Mouse (Mus musculus): ENCODE measurements around the gene Dlx2. TPM values are rescaled to one million over a fixed set of nuclear protein-coding genes. Genes with fewer than 3 reads are reported as not detected.

Dlx2 gene
- not detected for total RNA-seq (2021)
- long read RNA-seq, experiment 1: 0 reads
- long read RNA-seq, experiment 2: 0 reads

DNA sequence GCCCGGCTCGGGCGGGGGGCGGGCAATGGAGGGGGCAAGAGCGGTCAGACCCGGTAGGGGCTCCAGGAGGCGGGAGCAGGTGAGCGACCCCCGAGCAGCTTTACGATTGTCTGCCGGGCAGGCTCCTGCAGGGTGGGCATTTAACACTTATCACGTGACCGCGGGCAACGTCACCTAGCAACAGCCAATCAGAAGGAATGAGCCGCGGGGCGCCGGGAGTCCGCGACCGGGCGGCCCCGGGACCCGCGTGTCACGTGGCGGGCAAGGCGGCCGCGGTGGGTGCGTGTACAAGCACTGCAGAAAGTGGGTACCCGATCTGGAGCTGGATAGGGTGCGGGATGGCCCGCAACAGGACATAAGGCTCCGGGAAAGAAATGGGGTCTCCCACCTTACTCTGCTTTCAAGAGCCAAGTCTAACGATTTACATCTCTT lies at the start of gene Dlx2:
TSS of gene Dlx2 (minus strand) at position 115 of the 432 bp plus-strand sequence.
- no peak for TF ChIP-seq CTCF (IDR thresholded peaks at IDR 0.05)
- intact Hi-C loops (cut with DNase I): loop anchor here (2.0 to 10.0 kb wide), 3 partner anchors 296 to 842 kb away; no protein-coding TSS in a partner anchor
- no peak for DNase-seq
- peak within 1 kb of the TSS; percentile 69 for H3K4me3 ChIP-seq
- no peak within 1 kb of the TSS for H3K27ac ChIP-seq

GRCm38 (mm10) chr2:71594466-71594865 lies 47.9 kb upstream of the Dlx2 start:
- DNase-seq: peak; percentile 38
- intact Hi-C loops (cut with DNase I): no loop called here
- TF ChIP-seq CTCF (IDR thresholded peaks at IDR 0.05): no peak
- no peak overlapping the region for H3K4me3 ChIP-seq
- H3K27ac ChIP-seq: no peak overlapping the region

- Histone ChIP-seq H3K4me3 (no peak overlapping the region), H3K27ac (no peak overlapping the region)
- no peak for DNase-seq
- intact Hi-C loops (cut with DNase I): no loop called here
- no peak for TF ChIP-seq CTCF (IDR thresholded peaks at IDR 0.05)
Observed at GRCm38 (mm10) chr2:71589114-71589513, 42.6 kb upstream of the Dlx2 start.

DNA sequence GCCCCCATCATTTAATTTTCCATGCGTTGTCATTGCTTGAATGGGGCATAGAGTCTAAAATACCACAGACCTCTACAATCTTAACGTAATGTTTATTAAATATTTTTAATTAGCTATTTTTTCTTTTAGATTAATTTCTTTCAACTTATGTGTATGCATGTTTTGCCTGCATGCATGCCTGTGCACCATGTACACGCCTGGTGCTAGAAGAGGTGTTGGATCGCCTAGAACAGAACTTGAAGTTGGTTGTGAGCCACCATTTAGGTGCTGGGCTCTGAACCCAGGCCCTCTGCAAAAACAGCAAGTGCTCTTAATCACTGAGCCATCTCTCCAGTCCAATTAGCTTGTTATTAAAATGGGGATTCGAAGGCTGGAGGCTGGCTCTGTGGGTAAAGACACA lies 34.9 kb upstream of the Dlx2 start:
- no peak for DNase-seq
- intact Hi-C loops (cut with DNase I): loop anchor here (1.0 kb wide), 1 partner anchor 236 kb away; no protein-coding TSS in a partner anchor
- H3K27ac ChIP-seq: no peak overlapping the region
- TF ChIP-seq CTCF (IDR thresholded peaks at IDR 0.05): no peak
- H3K4me3 ChIP-seq: peak overlapping the region; percentile 65

DNA sequence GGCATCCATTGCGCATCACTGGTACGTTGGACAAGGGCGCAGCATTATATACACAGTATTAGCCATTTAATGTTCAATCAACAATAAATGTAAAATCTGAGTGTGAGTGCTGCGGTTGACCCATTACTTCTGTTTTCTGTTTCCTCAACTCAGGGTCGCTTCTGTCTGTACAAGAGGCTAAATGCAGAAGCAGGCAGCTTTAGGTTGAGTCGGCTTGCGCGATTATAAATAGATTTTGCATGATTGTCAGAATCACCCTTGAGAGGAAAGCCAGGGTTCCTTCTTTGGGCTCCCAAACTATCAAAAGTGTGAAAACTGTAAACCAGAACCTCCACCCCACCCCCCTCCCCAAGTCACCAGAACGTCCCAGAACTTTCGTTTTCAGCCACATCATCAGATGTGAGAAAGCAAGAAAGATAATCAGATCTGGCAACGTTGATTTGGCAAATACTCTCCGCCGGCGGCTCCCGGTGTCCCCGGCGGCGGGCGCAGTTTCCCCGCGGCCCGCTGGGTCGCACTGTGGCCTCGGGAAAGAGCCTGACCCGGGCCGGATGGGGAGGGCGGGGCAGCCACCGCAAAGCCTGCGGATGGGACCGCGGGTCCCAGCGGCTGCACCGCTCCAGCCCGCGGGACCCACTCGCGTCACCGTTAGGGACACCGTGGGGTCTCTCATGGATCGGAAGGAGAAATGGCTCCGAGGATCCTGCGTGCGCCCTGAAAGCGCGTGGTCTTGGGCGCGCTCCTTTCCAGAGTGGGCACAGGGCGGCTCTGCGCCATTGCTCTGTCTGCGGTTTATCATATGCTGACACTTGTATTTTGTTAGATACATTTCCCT lies 34.3 kb upstream of the Dlx2 start:
- intact Hi-C loops (cut with DNase I): loop anchor here (1.0 kb wide), 1 partner anchor 236 kb away; no protein-coding TSS in a partner anchor
- Histone ChIP-seq H3K27ac (no peak overlapping the region), H3K4me3 (peak overlapping the region; percentile 65)
- peak; percentile 72 for TF ChIP-seq CTCF (IDR thresholded peaks at IDR 0.05)
- DNase-seq: peak; percentile 79

DNA sequence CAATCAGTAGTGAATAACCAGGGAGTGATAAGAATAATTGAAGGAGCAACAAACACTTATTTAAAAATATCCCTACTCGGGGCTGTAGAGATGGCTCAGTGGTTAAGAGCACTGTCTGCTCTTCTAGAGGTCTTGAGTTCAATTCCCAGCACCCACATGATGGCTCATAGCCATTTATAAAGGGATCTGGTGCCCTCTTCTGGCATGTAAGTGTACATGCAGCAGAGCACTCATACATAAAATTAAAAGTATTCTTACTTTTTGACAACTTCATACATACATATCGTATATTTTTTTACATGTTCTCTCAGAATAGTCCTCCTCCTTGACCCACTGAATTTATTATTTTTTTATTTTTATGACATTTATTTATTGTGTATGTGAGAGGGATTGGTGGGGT lies 30.5 kb upstream of the Dlx2 start:
- intact Hi-C loops (cut with DNase I): no loop called here
- DNase-seq: no peak
- no peak for TF ChIP-seq CTCF (IDR thresholded peaks at IDR 0.05)
- Histone ChIP-seq H3K4me3 (no peak overlapping the region), H3K27ac (no peak overlapping the region)

DNA sequence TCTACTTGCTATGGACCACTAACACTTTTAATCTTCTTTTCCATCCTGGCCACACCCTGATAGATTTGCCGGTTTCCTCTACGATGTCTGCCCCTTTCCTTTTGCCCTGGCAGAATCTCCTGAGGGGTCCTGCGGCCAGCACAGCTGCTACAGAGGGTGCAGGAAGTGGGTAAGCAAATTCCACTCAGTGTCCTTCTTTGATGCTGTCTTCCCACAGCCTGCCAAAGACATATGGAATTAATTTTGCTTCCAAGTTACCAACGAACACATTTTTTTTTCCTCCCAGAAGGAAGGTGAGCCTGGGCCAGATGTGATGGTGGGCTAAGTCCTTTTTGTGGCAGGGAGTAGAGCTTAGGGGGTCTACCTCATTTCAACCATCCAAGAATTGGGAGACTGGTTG lies 27.2 kb upstream of the Dlx2 start:
- no peak for DNase-seq
- Histone ChIP-seq H3K4me3 (no peak overlapping the region), H3K27ac (no peak overlapping the region)
- intact Hi-C loops (cut with DNase I): no loop called here
- no peak for TF ChIP-seq CTCF (IDR thresholded peaks at IDR 0.05)

DNA sequence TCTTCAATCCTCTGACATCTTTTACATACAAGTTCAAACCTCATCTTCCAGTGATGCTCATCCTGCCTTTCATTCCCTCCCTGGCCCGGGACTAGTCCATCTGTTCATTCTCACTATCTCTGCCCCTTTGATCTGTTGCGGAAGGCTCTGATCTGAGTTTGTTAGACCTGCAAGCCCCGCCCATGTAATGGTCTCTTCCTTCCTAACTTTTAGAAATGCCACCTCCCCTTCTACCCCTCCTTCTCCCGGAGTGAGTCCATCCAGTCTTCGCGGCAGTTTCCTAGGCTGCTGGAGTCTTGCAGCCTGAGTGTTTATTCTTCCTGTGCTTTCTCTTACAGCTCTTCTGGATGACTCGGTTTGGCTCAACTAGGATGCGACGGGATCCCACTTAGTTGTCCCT lies 19.9 kb upstream of the Dlx2 start:
- Histone ChIP-seq H3K27ac (no peak overlapping the region), H3K4me3 (no peak overlapping the region)
- no peak for DNase-seq
- intact Hi-C loops (cut with DNase I): no loop called here
- no peak for TF ChIP-seq CTCF (IDR thresholded peaks at IDR 0.05)

- intact Hi-C loops (cut with DNase I): no loop called here
- H3K27ac ChIP-seq: no peak overlapping the region
- peak; percentile 14; the same call in 1 of the 2 replicates for TF ChIP-seq CTCF (IDR thresholded peaks at IDR 0.05)
- no peak for DNase-seq
- no peak overlapping the region for H3K4me3 ChIP-seq
Observed at GRCm38 (mm10) chr2:71556071-71556470, 9.5 kb upstream of the Dlx2 start.

- Histone ChIP-seq H3K27ac (no peak overlapping the region), H3K4me3 (no peak overlapping the region)
- intact Hi-C loops (cut with DNase I): no loop called here
- no peak for TF ChIP-seq CTCF (IDR thresholded peaks at IDR 0.05)
- no peak for DNase-seq
Observed at GRCm38 (mm10) chr2:71551704-71552103, 5.2 kb upstream of the Dlx2 start.

DNA sequence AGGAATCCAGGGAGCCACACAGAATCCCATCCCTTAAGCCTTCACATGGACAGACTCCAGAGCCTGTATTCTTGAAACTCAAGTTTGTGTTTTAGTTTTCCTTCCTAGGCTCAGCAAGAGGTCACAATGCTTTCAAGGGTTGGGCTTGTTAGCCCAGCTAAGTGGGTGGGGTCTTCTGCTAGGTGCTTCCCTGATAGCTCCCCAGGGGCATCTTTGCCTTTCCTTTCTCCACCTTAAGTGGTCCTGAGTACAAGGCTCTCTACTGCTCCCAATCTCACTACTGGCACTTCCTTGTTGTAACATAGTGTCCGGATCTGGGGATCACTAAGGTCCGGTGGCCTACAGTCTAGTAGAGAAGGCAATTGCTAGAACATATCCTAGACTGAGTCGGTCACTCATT lies 3.8 kb upstream of the Dlx2 start:
- H3K4me3 ChIP-seq: no peak overlapping the region

DNA sequence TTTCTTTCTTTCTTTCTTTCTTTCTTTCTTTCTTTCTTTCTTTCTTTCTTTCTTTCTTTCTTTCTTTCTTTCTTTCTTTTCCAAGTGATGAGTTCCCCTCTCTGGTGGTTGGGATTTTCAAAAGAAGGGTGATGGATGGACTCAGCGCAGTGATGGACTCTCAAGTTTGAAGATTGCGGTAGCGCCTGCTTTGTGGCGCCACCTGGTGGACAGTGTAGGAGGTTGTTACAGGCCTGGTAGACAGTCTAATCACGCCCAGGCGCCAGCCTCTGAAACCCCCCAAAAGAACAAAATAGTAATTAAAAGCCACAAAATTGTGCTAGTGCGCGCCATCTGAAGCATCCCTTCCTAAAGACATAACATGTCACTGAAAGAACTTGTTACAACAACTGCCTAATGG lies 1.3 kb upstream of the Dlx2 start:
- DNase-seq: peak; percentile 82

More for the DNA sequence above, 3.8 kb upstream of the Dlx2 start:
- DNase-seq: no peak
- intact Hi-C loops (cut with DNase I): no loop called here
- no peak for TF ChIP-seq CTCF (IDR thresholded peaks at IDR 0.05)
- H3K27ac ChIP-seq: no peak overlapping the region

GRCm38 (mm10) chr2:71545882-71546639 lies 493 bp downstream of the Dlx2 start:
- TF ChIP-seq CTCF (IDR thresholded peaks at IDR 0.05): no peak
- Histone ChIP-seq H3K4me3 (peak overlapping the region; percentile 69), H3K27ac (no peak overlapping the region)
- intact Hi-C loops (cut with DNase I): loop anchor here (2.0 to 10.0 kb wide), 3 partner anchors 295 to 841 kb away; no protein-coding TSS in a partner anchor
- DNase-seq: peak; percentile 40

More for the DNA sequence above, 1.3 kb upstream of the Dlx2 start:
- peak; percentile 84 for TF ChIP-seq CTCF (IDR thresholded peaks at IDR 0.05)
- intact Hi-C loops (cut with DNase I): loop anchor here (2.0 to 10.0 kb wide), 3 partner anchors 297 to 843 kb away; no protein-coding TSS in a partner anchor
- Histone ChIP-seq H3K27ac (no peak overlapping the region), H3K4me3 (no peak overlapping the region)
